Mouse (Mus musculus) cerebellum, postnatal 14 days (tissue): Measurements from ENCODE around the gene Siah3.
"Not testable (repeated sequence)": the region's sequence is repeated elsewhere in the genome, so short reads cannot be mapped to it uniquely, and the experiment has no call there.

ENCODE experiments used
- DNase-seq, 2 experiments: peaks; one replicate each; pipeline ENCODE4 v3.0.0; 2021; ENCODE audit warnings: mixed read lengths in 2 of 2

Gene Siah3

DNA sequence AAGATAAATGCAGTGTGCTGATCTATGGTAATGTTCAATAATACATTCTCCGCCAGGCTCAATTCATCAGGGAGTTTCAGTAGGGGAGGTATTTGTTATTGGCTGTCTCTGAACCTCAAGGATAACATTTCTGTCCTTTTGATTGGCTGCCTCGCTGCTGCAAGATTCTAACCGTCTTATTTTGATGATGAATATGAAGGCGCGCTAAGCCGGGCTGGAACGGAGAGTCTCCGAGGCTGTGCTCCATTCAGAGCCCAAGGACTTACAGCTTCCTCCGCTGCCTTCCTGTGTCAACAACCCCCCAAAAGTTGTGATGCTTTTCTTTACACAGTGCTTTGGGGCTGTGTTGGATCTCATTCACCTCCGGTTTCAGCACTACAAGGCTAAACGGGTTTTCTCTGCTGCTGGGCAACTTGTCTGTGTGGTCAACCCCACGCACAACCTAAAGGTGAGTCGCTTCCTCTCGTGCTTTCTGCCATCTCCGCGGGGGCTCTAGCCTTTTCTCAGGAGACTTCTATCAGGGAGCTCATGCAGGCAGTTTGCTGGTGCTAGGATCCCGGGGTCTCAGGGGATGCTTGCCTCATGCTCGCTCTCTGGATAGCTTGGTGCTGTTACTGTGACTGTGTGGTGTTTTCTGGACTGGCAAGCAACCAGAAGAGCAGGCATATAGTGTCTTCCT lies at the start of gene Siah3:
Siah3 (plus strand) TSS at position 240 of the 679 bp plus-strand sequence.
- DNase-seq = peak; percentile 56 to 60

DNA sequence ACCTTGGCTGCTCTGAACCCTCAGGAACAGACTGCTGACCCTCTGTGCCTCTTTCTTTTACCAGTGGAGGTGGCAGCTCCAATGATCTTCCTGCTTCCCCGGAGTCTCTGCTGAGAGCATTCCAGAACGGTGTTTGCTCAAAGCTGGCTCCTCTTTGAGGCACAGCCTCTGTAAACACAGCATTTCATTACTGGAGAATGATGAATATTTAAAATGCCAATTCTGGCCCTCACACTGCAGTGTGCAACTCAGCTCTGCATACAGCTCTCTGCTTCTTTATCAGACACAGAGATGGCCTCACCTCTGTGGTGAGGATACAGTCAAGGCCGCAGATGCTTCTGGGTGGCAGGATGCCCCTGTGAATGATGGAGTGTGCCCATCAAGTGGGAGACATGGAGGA lies 46.0 kb upstream of the Siah3 start:
- no peak for DNase-seq

DNA sequence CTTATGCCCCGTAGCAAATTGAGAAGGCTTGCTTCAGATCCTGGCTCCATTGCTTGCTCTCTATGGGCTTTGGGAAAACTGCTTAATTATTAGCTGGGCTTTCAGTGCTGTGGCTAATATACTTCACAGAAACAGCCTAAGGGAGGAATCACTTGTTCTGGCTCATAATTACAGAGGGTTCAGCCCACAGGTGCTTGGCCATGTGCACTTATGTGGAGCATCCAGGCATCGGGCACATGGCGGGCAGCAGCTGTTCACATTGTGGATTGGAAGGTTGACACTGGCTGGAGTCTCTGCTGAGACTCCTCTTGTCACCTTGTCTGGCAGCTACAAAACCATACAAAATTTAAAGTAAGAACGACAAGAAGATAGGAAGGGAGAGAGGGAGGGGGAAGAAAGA lies 45.4 kb upstream of the Siah3 start:
- DNase-seq = no peak

DNA sequence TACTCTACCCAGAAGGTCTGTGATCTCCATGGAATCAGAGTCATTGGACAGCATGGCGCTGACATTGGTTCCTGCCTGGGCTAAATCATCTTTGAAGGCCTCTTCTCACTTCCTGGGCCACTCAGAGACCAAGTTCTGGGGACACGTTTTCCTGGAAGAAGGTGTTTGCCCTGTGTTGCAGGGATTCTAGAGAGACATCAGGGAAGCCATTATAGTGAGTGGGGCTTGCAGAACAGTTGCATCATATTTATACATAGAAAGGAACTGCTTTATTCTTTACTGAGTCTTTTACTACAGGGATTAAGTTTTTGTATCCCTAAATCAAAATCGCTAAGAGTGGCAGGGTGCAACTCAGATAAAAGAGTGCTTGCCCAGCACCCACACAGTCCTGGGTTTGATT lies 37.1 kb upstream of the Siah3 start:
- no peak for DNase-seq

DNA sequence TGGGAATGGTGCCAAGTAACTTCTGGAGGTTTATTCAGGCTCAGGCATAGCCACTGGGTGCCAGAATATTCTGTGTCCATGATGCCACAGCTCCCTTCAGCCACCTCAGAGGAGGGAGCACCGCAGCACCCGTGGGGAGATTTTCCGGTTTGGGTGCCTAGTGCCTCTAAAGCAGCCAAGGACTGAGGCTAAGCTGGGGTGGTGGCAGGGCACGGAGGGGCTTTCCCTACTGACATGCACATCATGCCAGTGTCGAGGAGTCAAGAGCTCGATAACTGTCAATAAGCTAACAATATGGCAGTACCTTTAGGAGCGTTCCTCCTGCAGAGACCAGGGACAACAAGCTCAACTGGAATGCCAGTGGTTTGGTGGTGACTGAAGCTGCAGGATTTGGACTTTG lies 35.9 kb upstream of the Siah3 start:
- no peak for DNase-seq

DNA sequence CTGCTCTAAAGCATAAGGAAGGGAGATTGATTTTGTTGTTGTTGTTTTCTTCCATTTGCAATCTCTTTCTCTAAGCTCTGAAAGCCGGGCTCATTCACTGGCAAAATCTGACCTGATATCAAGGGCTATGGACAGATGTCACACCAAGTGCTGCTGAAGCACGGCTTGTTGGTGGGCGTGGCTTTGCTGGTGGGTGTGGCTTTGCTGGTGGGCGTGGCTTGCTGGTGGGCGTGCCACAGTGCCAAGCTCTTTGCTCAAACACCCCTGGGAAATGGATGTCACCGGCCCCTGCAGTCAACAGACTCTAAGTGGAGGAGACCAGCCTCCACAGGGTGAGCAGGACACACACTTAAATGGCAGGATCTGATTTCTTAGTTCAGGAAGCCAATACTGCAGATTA lies 35.0 kb upstream of the Siah3 start:
- no peak for DNase-seq

DNA sequence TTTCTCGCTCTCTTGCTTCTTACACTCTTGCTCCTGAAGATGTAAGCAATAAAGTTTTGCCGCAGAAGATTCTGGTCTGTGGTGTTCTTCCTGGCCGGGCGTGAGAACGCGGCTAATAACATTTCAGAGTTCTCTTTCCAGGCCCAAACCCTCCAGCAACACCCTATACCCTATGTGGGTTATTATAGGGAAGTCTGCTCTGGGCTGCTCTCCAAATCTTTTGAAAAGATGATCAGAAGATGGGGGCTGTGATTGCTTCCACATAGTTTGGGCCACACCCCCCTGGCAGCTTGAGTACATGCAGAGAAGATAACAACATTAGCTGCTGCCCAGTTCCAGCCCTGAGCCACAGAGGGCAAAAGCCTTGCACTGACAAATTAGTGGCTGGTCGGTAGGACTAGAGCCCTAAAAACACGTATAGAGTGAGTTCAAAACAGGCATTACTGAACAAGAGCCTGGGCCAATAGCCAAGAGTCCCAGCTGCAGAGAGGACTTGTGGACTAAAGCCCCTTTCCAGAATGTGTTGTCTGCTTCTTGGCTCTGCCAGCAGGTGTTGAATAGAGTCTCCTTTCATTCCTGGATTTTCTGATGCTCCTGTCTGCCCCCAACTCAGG lies 24.5 kb upstream of the Siah3 start:
- DNase-seq = no peak

DNA sequence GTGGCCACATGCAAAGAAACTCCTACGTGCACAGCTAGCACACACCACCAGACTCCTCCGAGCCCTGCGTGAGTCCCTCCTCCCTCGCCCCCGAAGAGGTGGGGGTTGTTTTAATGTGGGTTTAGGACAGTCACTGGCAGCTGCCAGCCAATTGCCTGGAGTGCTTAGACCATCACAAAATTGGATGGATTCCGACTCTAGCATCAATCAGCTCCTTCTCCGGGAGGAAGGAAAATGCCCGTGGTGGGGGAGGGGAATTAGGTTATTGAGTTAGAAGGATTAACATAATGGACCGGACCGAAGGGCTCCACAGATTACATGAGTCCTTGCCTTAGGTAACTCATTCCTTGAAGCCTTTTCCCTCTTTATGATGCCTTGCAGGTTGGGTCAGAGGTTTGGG lies 22.9 kb upstream of the Siah3 start:
- peak; percentile 22 to 57 for DNase-seq

DNA sequence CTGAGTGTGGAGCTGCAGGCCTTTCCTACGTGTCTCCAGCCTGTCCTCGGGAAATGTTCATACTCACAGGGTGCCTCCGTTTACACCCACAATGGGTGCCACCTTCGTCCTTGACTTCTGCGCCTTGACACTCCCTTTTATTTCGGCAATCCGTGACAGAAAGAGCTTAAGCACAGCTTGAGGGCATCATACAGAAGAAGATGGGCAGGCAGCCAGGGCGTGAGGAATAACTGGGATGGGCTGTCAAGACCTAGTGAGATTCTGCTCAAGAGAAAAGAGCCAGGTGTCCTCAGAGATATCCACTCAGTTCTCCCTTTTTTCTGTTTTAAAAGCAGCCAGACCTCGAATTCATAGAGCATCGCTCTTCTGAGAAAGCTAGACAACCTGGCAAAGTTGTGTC lies 21.2 kb upstream of the Siah3 start:
- DNase-seq = peak in 1 of 2 experiments; percentile 41

DNA sequence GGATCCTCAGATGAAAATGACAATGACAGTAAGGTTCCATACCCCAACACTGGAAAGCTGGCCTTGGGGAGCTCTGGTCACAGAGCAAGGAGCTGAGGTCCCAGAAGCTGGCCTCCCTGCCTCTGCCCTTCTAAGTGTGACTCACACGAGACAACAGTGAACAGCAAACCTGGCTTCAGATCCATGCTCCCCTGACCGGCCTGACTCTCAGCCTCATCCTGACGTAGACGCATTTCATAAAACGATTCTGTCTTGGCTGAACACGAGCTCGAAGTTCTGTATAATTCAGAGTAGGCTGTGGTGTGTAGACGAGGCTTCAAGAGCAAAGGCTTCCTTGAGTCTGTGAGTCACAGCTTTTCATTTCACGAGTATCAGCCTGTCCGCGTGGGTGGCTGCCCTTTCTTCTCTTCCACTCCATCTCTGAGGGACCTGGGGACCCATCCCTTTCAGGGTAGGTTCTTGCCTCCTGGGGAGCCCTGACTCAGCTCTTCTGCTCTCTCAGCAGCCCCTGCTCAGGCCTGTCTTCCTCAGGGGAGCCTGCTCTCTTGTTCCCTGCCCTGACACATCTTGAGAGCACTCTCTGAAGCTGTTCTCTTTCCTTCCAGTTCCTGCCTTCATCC lies 11.2 kb upstream of the Siah3 start:
- DNase-seq = no peak

DNA sequence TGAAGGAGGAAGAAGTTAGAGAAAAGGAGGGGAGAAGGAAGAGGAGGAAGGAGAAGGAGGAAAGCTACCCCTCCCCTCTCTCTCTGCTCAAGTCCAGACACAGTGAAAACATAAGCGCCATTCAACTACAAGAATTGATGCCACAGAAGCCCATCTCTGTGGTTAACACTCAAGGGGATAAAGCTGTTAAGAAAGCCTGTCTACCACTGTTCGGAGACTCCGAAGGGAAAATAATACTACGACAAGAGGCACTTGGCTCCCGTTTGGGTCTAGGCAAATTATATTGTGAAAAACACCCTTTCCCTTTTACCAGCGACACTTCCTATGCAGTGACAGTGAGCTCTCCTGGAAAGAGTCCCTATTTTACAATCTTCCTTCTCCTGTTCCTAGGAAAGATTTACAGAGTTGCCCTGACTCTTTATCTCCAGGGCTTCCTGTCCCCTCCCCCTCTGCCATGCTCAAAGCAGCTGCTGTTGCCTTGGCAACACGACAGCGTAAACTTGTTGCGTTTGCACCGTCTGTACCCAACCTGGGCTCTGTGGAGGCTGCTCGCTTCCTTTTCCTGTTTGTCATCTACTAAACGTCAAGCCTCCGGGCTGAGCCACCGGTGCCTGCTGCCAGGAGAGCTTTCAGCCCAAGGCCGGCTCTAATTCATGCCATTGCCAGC lies 10.4 kb upstream of the Siah3 start:
- DNase-seq = peak; percentile 69 to 83

DNA sequence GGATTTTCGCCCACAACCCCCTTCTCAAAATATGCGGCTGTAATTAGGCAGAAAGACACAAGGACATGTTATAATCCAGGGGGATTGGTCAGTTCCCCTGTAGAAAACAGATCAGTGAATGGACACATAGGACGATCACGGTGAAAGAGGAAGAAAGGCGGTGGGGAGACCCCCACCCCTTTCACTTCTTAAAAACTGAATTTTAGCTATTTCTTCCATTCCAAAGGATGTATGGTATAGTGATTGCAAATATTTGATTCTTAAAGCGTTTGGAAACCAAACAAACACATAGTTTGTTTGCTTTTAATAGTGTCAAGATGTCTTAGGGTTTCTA lies 9.9 kb upstream of the Siah3 start:
- DNase-seq = no peak

DNA sequence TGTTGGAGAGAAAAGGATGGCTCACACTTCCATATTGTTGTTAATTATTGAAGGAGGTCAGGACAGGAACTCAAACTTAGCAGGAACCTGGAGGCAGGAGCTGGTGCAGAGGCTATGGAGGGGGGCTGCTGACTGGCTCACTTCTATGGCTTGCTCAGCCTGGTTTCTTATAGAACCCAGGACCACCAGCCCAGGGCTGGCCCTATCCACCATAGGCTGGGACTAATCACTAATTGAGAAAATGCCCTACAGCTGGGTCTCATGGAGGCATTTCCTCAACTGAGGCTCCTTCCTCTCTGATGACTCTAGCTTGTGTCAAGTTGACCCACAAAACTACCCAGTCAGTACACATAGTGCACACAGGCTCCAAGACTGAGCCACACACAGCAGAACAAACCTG lies 9.5 kb upstream of the Siah3 start:
- not testable (repeated sequence) for DNase-seq

DNA sequence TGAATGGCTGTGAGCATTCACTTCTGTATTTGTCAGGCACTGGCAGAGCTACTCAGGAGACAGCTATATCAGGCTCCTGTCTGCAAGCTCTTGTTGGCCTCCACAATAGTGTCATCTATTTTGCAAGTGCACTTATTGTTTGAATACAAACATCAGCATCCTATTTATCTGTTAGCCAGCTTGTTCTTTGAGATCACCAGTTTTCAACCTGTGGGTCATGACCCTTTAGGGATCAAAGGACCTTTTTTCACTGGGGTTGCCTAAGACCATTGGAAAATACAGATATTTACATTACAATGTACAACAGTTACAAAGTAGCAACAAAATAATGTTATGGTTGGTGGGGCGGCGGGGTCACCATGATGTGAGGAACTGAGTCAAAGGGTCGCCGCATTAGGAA lies 1.9 kb upstream of the Siah3 start:
- no peak for DNase-seq

DNA sequence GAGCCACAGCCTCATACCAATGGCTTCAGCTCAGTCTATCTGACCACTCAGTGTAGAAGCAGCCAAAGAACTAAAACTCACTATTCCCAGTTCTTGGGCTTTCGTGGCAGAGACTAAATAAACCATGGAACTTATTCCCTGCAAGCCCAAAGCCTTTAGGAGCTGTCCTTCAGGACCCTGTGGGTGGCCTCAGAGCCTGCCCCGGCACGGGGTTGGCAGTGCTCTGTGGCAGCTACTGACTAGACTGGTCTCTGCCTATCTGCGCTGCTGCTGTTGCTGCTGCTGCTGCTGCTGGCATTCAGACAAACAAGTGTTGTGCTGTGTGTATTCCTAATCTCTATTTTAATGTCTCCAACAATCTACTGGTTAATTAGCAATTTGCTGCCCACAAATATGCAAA lies 1.1 kb upstream of the Siah3 start:
- no peak for DNase-seq

DNA sequence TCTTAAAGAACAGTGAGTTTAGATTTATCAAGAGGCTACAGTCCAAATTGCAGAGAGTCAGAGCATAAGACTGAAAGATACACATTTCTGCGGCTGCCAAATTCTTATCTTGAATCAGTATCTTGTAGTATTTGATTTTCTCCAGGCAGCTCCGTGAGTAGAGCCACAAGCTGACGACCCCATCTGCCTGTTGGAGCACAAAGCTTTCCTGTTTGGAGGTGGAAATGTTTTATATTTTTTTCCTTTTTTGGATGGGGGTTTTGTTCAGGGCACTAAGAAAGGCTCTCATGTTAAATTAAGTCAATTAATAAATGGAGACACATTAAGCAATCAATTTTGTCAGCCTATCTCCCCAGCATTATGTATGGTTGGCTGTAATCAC lies 430 bp upstream of the Siah3 start:
- DNase-seq = no peak

DNA sequence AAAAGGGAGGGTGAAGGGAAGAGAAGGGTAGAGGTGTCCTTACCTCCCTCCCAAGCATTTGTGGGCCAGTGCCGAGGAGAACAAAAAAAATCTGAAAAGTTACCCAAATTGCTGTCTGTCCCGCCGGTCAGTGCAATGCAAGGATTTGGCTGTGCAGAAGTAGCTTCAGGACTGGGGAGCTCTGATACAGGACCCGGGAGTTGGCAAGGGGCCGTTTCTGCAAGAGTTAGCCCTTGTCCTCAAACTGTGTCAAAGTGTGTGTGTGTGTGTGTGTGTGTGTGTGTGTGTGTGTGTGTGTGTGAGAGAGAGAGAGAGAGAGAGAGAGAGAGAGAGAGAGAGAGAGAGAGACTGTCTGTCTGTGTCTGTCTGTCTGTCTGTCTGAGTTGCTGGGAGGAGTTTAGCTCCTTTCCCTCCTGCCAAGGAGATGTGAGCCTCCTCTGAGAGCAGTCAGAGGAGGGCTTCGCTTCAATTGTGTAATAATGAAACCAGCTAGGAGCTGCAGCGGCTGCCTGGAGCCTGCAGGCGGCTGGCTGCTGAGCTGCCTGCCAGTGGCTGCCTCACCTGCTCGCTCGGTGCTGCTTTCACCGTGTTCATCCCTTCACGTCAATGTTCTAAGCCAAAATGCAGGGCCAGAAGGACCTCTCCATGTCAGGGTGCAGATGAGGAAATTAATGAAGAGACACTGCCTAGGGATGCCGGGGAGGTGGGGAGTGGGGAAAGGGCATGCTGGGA lies 873 bp downstream of the Siah3 start:
- peak; percentile 52 to 57 for DNase-seq

DNA sequence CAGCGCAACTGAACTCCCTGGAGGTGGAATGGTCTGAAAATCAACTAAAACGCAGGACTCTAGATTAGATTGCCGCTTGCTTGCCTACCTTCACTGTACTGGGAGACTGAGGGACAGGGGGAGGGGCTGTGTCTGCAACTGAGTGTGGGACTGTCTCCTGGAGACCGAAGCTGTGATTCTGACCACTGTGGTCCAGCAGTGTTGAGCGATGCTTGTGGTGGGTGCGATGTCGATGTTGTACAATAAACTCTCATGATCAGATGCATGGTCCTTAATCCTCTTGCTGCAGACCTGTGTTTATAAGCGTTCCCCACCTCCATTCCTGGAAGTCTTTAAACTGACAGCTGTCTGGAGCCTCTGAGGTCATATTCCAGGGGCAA lies 1.4 kb downstream of the Siah3 start:
- peak in 1 of 2 experiments; percentile 40 for DNase-seq

DNA sequence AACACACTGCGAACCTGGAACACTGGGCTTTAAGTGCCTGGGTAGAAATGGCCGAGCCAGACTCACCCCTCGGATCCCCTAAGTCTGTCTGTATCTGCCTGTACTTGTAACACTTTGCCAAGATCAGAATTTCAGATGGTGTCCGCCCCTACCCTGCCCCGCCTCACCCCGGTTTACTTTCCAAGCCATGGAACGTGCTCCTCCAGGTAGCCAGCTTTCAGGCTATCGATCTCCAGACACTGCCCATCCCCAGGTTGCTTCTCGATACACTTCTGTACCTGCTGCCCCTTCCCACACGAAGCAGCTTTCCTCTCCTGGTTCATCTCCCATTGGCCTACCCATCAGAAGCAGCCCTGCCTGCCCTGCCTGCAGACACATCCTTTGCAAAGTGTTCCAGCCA lies 3.6 kb downstream of the Siah3 start:
- no peak for DNase-seq

DNA sequence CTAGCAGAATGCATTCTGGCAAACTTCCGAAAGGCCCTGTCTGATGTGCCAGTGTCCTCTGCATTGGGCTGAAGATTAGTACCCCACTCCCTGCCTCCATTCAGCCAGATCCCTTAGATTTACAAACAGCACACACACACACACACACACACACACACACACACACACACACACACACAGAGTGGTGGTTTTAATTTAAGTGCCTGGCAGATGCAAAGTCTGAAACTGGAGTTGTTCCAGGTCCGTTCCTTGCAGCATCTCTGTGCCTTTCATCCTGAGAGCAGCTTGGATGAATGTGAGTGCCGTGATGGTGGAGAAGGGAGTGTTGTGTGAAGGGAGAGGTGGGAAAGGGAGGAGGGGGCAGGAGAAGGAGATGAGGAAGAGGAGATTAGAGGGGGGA lies 4.2 kb downstream of the Siah3 start:
- no peak for DNase-seq

DNA sequence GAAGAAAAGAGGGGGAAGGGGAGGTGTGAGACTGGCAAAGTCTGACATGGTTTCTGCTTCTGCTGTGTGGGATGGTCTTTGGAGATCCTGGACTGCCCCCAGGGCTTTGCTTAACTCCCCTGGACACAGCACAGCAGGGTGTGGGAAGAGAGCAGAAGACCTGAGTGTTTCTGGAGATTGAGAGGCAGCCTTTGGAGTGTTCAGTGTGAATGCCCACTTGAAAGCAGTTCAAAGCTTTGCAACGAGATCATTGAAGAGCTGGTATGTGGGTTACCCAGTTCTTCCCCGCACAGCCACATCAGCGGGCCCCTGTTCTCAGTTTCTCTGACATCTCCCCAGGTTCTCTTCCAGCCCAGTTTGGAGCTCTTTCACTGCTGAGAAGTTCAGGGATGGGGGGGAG lies 4.7 kb downstream of the Siah3 start:
- DNase-seq = no peak

DNA sequence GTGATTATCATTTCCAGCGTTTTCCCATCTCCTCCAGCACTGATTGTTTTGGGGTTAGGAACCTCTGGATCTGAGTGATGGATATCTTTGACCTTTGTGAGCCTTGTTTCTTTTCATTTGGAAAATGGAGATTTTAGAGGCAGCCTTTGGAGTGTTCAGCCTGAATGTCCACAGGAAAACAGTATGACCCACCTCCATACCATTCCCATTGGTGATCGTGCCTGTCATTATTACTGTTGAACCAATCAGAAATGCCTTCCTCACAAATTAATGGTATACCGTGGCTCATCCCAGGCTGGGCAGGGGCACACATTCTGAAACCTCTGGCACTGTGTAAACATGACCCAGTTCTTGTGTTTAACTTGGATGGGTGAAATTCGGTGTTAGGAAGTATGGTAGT lies 6.0 kb downstream of the Siah3 start:
- no peak for DNase-seq

DNA sequence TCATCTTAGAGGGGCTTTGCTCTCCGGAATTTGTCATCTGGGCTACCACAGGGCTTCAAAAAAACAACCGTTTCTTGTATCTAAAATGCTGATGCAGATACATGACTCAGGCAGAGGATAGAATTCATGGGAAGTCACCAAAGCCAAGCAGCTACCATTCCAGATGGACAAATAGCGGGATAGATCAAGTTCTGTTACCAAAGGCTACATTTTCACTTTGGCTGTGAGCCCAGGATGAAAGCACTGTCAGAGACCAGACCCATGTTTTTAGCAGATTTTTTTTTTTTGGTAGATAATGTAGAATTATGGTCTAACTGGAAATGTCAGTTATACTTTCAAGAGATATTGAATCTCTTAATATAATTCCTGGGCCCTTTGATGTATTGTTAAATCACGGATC lies 7.4 kb downstream of the Siah3 start:
- peak; percentile 66 to 67 for DNase-seq

DNA sequence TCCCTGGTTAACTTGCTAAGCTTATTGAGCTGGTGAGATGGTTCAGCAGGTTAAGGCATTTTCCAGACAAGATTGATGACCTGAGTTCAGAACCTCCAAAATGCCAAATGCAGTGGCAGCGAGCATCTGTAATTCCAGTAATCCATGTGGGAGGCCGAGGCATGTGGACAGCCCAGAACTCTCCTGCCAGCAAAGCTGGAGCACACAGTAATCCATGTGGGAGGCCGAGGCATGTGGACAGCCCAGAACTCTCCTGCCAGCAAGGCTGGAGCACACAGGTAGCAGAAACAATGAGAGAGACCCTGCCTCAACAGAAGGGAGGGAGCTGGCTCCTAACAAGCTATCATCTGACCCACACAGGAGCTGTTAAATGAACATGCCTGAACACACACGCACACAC lies 13.2 kb downstream of the Siah3 start:
- no peak for DNase-seq
